Mouse (Mus musculus) splenic B cell, adult 2 months (primary cell): ENCODE measurements around the gene Capzb.

Experiments
- DNase-seq: peaks from one replicate; pipeline ENCODE4 v3.0.0-alpha.2; 2011; ENCODE audit warnings: low read depth, low spot score
- H3K27me3 ChIP-seq: 2 replicates; pipeline ENCODE4 v1.6.1; 2012; ENCODE audit warnings: mild to moderate bottlenecking, low read length, moderate library complexity, mixed read lengths; ENCODE audit not compliant: control insufficient read depth, poor library complexity, insufficient read depth, severe bottlenecking
- H3K36me3 ChIP-seq: 2 replicates; pipeline ENCODE4 v1.6.1; 2012; ENCODE audit warnings: mild to moderate bottlenecking, low read length, moderate library complexity, mixed read lengths; ENCODE audit not compliant: control insufficient read depth, poor library complexity, insufficient read depth, severe bottlenecking

Gene Capzb

DNA sequence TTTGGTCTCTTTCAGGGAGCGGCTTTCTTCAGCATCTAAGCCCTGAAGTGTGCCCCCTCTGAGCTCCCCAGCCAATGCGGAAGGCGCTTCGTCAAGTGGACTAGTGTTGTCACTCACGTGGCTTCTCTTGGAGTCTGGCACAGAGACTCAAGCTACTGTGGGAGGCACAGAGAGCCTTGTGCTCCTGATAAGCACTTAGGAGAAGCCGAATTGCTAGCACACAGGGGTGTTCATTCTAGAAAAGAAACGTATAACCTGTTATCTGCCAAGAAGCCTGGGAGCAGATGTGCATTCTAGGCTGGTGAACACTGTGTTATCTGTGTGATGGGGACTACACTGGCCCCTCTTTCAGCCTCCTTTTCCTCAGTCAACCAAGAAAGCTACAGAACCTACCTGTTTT, 142.8 kb downstream of the Capzb start:
- H3K27me3 ChIP-seq = no peaks in the 10 kb centered on the region
- DNase-seq = no peak
- no peaks in the 10 kb centered on the region for H3K36me3 ChIP-seq

GRCm38 (mm10) chr4:139336822-139337483, 144.3 kb downstream of the Capzb start:
- no peaks in the 10 kb centered on the region for H3K36me3 ChIP-seq
- no peaks in the 10 kb centered on the region for H3K27me3 ChIP-seq

GRCm38 (mm10) chr4:139338145-139338544, 145.4 kb downstream of the Capzb start:
- Histone ChIP-seq H3K27me3 (no peaks in the 10 kb centered on the region), H3K36me3 (no peaks in the 10 kb centered on the region)
- no peak for DNase-seq

More at GRCm38 (mm10) chr4:139336822-139337483, 144.3 kb downstream of the Capzb start:
- DNase-seq = peak; percentile 92

- Histone ChIP-seq H3K27me3 (no peaks in the 10 kb centered on the region), H3K36me3 (no peaks in the 10 kb centered on the region)
- DNase-seq = no peak
Observed at GRCm38 (mm10) chr4:139340835-139341234, 148.1 kb downstream of the Capzb start.
